Mouse (Mus musculus): Measurements from ENCODE around the gene Rtf2.

Gene Rtf2

GRCm38 (mm10) chr2:172439843-172440639 lies at the start of gene Rtf2:
Rtf2 (plus strand) TSS chr2:172440556.
- peak; percentile 98 for DNase-seq

GRCm38 (mm10) chr2:172392041-172392521 lies 48.3 kb upstream of the Rtf2 start:
- peak; percentile 54 for DNase-seq

DNA sequence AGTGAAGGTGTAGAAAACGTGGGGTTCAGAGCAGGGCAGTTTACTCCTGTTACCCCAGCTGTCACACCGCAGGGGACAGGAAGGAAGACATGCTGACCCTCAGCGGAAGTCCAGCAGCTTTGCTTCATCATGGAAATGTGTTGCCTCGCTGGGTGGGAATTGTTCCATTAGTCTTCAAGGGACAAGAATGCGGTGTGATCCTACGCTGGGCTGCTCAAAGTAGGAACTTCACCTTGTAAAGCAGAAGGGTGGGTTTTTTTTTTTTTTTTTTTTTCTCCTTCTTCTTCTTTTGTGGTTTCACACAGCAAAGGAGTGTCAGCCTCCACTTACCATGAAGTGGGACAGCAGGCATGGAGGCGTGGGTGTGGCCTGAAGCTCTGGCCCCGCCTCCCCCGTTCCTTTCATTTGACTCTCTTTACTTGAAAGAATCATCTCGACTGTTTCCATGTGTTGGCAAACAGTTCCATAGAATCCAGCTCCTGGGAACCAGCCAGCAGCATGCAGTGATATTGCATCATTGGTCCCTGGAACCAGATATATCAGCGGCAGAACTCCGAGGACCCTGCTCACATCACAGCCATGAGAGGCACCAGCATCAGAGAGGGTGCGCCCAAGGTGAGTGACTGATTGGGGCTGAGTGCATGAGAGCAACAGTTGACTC lies 46.8 kb upstream of the Rtf2 start, which contains the start of gene Cass4:
Gene Cass4 (plus strand): TSS at position 404 of the 661 bp plus-strand sequence.
- peak; percentile 71 for DNase-seq

DNA sequence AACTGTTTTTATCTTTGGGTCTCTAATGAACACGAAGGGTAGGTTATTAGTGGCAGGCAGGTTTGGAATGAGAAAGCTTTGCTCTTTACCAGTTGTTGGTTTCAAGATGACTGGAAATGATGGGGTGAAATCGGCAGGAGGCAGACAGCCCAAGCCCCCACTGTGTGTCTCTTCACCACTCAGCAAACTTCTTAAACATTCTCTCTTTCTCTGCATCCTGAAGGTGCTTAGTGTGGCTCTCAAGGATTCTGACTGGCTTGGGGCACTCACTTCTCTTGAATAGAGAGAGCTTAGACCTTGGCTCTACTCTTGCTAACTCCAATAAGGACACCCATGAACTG lies 46.3 kb upstream of the Rtf2 start:
- DNase-seq = no peak

DNA sequence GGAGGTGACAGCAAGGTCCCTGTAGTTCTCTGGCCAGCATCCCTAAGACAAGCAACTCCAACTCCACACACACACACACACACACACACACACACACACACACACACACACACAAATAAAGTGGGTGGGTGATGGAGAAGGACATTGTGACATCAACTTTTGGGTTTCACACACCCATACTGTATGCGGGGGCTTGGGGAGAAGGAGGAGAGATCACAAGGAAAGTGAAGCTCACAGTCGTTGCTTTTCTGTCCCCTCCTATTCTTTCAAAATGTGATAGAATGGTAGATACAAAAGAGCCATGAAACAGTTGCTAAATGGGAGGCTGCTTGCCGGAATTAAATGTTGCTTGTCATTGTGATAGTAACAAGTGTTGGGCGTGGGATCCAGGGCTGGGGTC lies 45.7 kb upstream of the Rtf2 start:
- no peak for DNase-seq

GRCm38 (mm10) chr2:172395961-172396360 lies 44.4 kb upstream of the Rtf2 start:
- no peak for DNase-seq

DNA sequence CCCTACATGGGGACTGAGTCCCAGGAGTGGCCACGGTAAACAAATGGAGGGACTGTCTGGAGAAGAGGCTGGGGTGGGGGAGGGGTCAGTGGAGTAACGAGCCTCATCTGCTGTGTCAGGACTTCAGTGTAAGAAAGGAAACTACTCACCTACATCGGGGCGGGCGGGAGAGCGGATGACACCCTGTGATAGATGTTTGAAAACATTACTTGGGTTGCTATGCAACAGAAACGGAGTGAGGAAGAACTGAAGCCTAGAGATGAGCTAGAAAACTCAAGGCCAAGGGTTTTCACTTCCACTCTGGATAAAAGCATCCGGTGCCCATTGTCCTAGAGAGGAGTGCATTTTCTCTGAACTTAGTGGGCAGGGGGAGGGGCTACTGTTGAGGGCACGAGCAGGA lies 40.5 kb upstream of the Rtf2 start:
- peak; percentile 44 for DNase-seq

GRCm38 (mm10) chr2:172401116-172401825 lies 39.1 kb upstream of the Rtf2 start:
- peak; percentile 47 for DNase-seq

GRCm38 (mm10) chr2:172404239-172404638 lies 36.1 kb upstream of the Rtf2 start:
- DNase-seq = no peak

DNA sequence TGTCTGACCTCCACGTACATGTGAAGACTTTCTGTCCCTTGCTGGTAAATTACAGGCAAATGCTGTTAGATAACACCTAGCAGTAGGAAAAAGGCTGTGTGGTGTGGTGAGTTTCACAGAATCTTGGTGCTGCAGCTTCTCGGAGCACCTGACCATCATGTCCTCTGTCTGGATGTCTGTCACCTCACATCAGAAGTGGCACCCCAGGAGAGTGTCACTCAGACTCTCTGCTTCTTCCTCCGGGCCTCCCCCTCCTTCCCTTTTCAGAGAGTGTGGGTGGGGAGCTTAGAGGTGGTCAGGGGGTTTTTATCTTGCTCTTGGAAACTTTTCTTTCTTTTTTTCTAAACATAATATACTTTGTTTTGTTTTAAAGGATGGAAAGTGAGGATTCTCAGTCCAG lies 35.3 kb upstream of the Rtf2 start:
- DNase-seq = no peak

- no peak for DNase-seq
Observed at GRCm38 (mm10) chr2:172406173-172406572, 34.2 kb upstream of the Rtf2 start.

GRCm38 (mm10) chr2:172407499-172407898 lies 32.9 kb upstream of the Rtf2 start:
- DNase-seq = no peak

DNA sequence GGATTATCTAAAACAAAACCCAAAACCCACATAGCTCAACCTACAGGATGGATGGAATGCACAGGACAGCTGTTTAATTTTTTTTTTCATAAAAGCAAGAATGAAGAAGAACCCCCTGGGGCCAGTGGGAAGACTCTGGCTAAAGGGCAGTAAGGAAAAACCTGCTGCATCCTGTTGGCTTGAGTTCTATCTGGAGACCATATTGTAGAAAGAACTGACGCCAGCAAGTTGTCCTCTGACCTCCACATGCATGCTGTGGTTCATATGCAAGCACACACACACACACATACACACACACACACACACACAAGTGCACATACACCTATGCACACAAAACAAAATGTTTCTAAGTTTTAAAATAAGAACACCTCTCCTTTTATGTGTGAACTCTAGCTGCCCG lies 29.7 kb upstream of the Rtf2 start:
- no peak for DNase-seq

DNA sequence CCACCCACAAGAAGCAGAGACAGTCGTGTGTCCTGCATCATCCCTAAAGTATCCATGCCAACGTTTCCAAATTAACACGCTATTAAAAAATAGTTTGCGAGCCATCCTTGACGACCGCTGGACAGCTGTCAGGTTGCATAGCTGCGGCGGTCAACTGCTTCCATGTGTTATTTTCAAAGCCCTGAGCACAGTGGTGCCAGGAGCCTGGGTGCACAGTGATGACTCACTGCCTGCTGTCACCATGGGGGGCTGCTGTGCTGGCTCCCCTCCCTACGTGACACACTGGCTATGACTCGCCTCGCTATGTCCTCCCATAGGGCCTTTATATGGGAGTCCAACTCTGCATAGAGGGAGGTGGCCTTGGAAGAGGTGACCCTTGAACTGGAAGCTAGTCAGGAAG lies 29.3 kb upstream of the Rtf2 start:
- DNase-seq = no peak

GRCm38 (mm10) chr2:172412454-172412853 lies 27.9 kb upstream of the Rtf2 start:
- no peak for DNase-seq

GRCm38 (mm10) chr2:172413273-172413672 lies 27.1 kb upstream of the Rtf2 start:
- no peak for DNase-seq

DNA sequence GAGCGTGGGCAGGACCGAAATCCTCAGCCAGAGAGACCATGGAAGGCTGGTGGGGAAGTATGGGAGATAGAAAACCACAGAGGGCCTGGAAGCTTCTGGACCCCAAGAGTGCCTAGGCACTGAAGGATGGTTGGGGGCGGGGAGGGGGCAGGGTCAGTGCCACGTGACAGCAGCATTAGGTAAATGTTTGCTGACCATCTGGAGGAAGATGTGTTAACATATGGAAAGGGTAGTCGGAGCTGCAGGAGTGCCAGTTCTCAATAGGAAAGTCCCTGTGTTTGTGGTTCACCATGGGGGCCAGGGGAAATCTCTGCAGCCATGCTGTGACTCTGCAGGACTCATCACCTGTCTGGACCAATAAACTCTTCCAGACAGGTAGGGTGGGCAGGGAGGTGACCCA lies 26.5 kb upstream of the Rtf2 start:
- DNase-seq = no peak

- no peak for DNase-seq
Observed at GRCm38 (mm10) chr2:172416218-172416617, 24.1 kb upstream of the Rtf2 start.

DNA sequence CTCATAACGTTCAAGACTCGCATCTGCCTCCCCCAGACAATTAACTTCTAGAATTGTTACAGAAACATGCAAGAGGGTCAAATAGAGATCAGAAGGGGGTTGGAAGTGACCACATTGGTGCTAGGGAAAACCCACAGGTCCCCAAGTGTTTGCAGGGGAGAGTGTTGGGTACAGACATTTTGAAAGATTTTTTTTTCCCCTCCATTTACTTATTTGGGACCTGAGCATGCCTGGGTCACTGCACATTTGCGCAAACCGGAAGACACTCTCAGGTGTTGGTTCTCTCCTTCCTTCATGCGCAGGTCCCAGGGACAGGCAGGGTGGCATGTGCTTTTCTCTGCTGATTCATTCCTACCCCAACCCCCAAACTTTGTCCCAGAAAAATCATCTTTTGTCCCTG lies 23.5 kb upstream of the Rtf2 start:
- no peak for DNase-seq

DNA sequence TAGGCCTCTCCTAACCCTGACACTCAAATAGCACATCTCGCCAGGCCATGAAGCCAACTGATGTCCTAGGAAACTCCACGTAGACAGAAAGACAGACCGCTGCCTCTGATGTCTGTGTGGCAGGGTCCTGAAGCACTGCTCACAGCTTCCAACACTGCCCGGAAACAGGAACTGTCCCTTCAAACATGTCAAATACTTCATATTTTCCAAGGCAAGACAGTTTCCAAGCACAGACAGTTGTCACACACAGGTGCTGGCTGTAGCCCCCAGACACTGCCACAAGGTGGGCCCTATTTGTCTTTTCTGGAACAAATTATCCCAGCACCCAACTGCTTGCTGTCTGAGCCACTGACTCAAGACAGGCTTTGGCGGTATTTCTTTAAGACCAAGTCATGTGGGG lies 22.1 kb upstream of the Rtf2 start:
- DNase-seq = no peak

- DNase-seq = no peak
Observed at GRCm38 (mm10) chr2:172430609-172431008, 9.7 kb upstream of the Rtf2 start.

- DNase-seq = peak; percentile 83
Observed at GRCm38 (mm10) chr2:172433746-172434145, 6.6 kb upstream of the Rtf2 start.

- no peak for DNase-seq
Observed at GRCm38 (mm10) chr2:172437371-172437952, 2.9 kb upstream of the Rtf2 start.
